Mouse (Mus musculus) heart, adult 11 months (tissue): ENCODE results near the gene Wipf2.
"Not testable (repeated sequence)": the region's sequence is repeated elsewhere in the genome, so short reads cannot be mapped to it uniquely, and the experiment has no call there.

Experiments
- DNase-seq: peaks from one replicate; pipeline ENCODE4 v3.0.0; 2022

Wipf2 gene

GRCm38 (mm10) chr11:98910415-98910814 lies 47.0 kb downstream of the Wipf2 start:
- peak; percentile 93 for DNase-seq

- DNase-seq = no peak
These were observed 48.1 kb downstream of the Wipf2 start for GRCm38 (mm10) chr11:98911498-98911897.

GRCm38 (mm10) chr11:98914196-98914595 lies 50.8 kb downstream of the Wipf2 start:
- DNase-seq = peak; percentile 93

GRCm38 (mm10) chr11:98916376-98916775 lies 52.9 kb downstream of the Wipf2 start:
- DNase-seq = not testable (repeated sequence)

- DNase-seq = peak; percentile 95
These were observed 54.1 kb downstream of the Wipf2 start for GRCm38 (mm10) chr11:98917428-98918005.

GRCm38 (mm10) chr11:98918231-98918630 lies 54.8 kb downstream of the Wipf2 start:
- DNase-seq = peak; percentile 98

GRCm38 (mm10) chr11:98919009-98919408 lies 55.6 kb downstream of the Wipf2 start:
- DNase-seq = peak; percentile 93

- DNase-seq = peak; percentile 91
These were observed 58.4 kb downstream of the Wipf2 start for GRCm38 (mm10) chr11:98921813-98922212.

GRCm38 (mm10) chr11:98922307-98922706 lies 58.9 kb downstream of the Wipf2 start:
- DNase-seq = peak; percentile 96

GRCm38 (mm10) chr11:98922851-98923711 lies 59.6 kb downstream of the Wipf2 start:
- peak; percentile 95 for DNase-seq

- no peak for DNase-seq
These were observed 61.3 kb downstream of the Wipf2 start for GRCm38 (mm10) chr11:98924633-98925175.

- DNase-seq = peak; percentile 95
These were observed 61.9 kb downstream of the Wipf2 start for GRCm38 (mm10) chr11:98925265-98925721.

GRCm38 (mm10) chr11:98925868-98926311 lies 62.5 kb downstream of the Wipf2 start:
- DNase-seq = peak; percentile 93

GRCm38 (mm10) chr11:98926553-98926952 lies 63.1 kb downstream of the Wipf2 start:
- peak; percentile 80 for DNase-seq

- peak; percentile 92 for DNase-seq
These were observed 64.1 kb downstream of the Wipf2 start, which contains the start of gene Rara for GRCm38 (mm10) chr11:98927438-98928076. Gene Rara (plus strand): TSS chr11:98927818.

- peak; percentile 92 for DNase-seq
These were observed 64.9 kb downstream of the Wipf2 start for GRCm38 (mm10) chr11:98928186-98928893.

GRCm38 (mm10) chr11:98929503-98929902 lies 66.1 kb downstream of the Wipf2 start:
- DNase-seq = peak; percentile 95

GRCm38 (mm10) chr11:98930127-98930601 lies 66.7 kb downstream of the Wipf2 start:
- DNase-seq = peak; percentile 96

GRCm38 (mm10) chr11:98930773-98931512 lies 67.5 kb downstream of the Wipf2 start:
- DNase-seq = peak; percentile 97

- peak; percentile 94 for DNase-seq
These were observed 68.3 kb downstream of the Wipf2 start for GRCm38 (mm10) chr11:98931513-98932292.
